Mouse (Mus musculus): Measurements from ENCODE around the gene S100a6. TPM values are rescaled to one million over a fixed set of nuclear protein-coding genes. Genes with fewer than 3 reads are reported as not detected.

Gene S100a6
- polyA plus RNA-seq, 1 experiment from 2014 or later: 6.1 TPM

DNA sequence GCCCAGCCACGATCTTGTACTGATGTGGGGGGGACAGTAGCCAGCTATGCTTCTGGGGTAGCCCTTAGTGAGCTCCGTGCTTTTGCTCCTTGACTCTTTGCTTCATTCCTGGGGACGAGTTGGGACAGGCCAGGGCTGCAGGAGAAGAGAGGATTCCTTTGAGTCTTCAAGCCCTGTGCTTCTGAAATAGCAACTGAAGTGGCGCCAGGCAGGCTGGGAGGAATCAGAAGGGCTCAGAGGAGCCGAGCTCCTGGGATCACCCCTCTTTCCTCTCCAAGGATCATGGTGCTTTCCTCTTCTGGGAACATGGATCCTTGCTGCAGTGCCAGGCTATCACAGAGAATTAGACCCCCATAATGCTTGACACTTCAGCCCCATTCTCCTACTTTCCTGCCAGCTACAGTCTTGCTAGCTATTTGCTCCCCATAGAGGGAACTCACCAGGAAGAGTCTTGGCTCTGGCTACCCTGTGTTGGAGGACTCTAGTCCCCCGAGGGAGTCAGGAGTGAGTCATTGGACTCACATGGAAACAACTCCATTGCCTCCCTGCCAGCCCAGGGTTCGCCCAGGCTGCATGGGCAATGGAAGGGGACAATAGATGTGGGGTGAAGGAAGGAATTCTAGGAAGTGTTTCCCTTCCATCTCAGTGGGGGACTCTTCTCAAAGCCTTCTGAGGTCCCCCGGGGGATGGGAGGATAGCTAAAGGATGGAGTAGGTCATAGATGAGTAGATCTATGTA, 12.1 kb upstream of the S100a6 start:
- ATAC-seq (ENCODE audit: low read depth) (no peak), DNase-seq (no peak)
- Histone ChIP-seq H3K9ac (no peak overlapping the region), H3K4me2 (no peak overlapping the region), H3K27me3 (no peaks in the 10 kb centered on the region), H3K4me3 (replicated peaks) (no peak overlapping the region), H3K27ac (no peak overlapping the region), H3K9me3 (replicated peaks) (no peaks in the 10 kb centered on the region), H3K4me1 (replicated peaks) (peaks cover 8% of the 10 kb centered on the region), H3K36me3 (no peaks in the 10 kb centered on the region)
- 57% methylated on average over 8 of the region's 8 CpGs for WGBS (ENCODE audit: insufficient replicate concordance)

DNA sequence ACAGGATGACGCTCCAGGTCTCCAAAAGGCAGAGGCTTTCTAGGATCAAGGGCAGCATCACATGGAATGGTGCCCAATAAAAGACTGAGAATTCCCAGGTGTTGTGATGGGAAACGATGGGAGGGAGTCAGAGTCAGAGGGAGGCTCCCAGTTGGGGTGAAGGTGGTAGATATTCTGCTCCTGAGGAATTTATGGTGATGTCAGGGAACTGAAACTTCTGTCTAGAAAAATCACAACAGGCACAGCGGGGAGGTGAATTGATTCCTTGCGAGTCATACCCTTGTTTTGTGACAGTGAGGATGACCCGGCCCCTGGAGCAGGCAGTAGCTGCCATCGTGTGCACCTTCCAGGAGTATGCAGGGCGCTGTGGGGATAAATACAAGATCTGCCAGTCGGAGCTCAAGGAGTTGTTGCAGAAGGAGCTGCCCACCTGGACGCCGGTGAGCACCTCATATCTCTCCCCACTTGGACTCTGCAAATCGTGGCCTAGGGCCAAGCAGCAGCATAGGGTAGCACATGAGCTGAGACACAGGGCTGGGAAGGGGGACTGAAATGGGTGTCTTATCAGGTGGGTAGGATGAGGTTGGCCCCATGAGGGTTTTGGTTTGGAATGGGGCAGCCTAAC, 11.1 kb upstream of the S100a6 start, which contains the start of gene Gm42674:
Gene Gm42674, plus strand, starts transcription at position 419 of the 625 bp plus-strand sequence.
- H3K36me3 ChIP-seq: no peaks in the 10 kb centered on the region
- no peak within 1 kb of the TSS for H3K27ac ChIP-seq
- ATAC-seq (ENCODE audit: low read depth) (no peak), DNase-seq (no peak)
- 68% methylated on average over 11 of the region's 11 CpGs for WGBS (ENCODE audit: insufficient replicate concordance)
- H3K4me3 ChIP-seq (replicated peaks): no peak within 1 kb of the TSS
- no peaks in the 10 kb centered on the region for H3K9me3 ChIP-seq (replicated peaks)
- H3K4me2 ChIP-seq: no peak within 1 kb of the TSS
- no peaks in the 10 kb centered on the region for H3K27me3 ChIP-seq
- H3K4me1 ChIP-seq (replicated peaks): peaks cover 8% of the 10 kb centered on the region
- no peak within 1 kb of the TSS for H3K9ac ChIP-seq

DNA sequence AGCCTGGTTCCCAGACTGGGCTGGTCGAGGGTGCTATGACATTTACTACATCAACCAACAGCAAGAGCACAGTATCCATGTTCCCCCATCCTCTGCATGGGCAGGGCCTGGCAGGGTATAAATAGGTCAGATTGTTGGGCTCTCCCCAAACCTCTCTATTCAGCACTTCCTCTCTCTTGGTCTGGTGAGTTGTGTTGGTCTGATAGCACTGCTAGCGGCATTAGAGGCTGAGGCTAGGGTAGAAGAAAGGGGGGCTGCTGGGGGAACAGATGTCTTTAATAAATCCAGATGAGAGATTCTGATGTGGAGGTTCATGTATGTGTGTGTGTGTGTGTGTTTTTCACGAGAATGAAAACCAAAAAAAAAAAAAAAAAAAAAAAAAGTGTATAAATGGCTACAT, 9.1 kb upstream of the S100a6 start, which contains the start of gene S100a4:
Gene S100a4, plus strand, starts transcription at position 149 of the 400 bp plus-strand sequence.
- Histone ChIP-seq H3K36me3 (no peaks in the 10 kb centered on the region), H3K27ac (no peak within 1 kb of the TSS), H3K4me3 (replicated peaks) (no peak within 1 kb of the TSS), H3K9ac (no peak within 1 kb of the TSS), H3K4me2 (no peak within 1 kb of the TSS), H3K27me3 (no peaks in the 10 kb centered on the region), H3K9me3 (replicated peaks) (no peaks in the 10 kb centered on the region), H3K4me1 (replicated peaks) (peaks cover 8% of the 10 kb centered on the region)
- WGBS (ENCODE audit: insufficient replicate concordance): 19% methylated on average over 3 of the region's 3 CpGs
- DNase-seq: no peak
- ATAC-seq (ENCODE audit: low read depth): 0 out of 2 replicates have a peak, but pooled peaks have one; percentile 29

DNA sequence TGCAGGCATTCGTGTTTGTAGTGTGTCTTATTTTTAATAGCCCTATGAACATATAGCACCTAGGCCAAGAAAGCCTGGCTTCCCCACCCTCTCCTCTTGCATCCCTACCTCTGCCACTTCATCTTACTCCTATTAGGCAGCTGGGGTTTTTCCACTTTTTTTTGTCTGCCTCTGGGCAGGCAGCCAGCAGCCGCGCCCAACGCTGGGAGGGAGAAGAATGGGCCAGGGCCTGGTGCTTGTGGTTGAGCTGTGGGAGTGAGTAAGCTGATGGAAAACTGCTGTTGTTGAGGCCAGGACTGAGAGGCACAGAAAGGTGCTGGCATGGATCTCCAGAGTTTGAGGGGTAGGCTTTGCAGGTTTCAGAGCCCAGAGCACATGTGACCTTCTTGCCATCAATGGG, 8.3 kb upstream of the S100a6 start:
- DNase-seq (no peak), ATAC-seq (ENCODE audit: low read depth) (no peak)
- H3K9me3 ChIP-seq (replicated peaks): no peaks in the 10 kb centered on the region
- no peak overlapping the region for H3K4me2 ChIP-seq
- no peak overlapping the region for H3K4me3 ChIP-seq (replicated peaks)
- H3K27ac ChIP-seq: no peak overlapping the region
- H3K4me1 ChIP-seq (replicated peaks): peaks cover 8% of the 10 kb centered on the region
- 51% methylated on average over 4 of the region's 4 CpGs for WGBS (ENCODE audit: insufficient replicate concordance)
- no peak overlapping the region for H3K9ac ChIP-seq
- H3K36me3 ChIP-seq: no peaks in the 10 kb centered on the region
- H3K27me3 ChIP-seq: no peaks in the 10 kb centered on the region

DNA sequence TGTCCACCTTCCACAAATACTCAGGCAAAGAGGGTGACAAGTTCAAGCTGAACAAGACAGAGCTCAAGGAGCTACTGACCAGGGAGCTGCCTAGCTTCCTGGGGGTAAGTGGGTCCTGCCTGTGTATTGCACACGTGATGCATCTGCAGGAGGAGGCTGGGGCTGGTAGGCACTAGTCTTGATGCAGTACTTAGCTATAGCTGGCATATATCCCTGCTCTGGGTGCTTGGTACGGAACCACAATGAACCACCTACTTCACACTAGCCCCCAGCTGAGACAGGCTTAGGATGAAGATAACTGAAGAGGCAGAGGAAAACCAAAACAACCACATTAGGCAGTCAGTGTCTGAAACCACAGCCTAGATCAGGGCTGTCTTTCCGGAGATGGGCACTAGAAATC, 7.6 kb upstream of the S100a6 start:
- 34% methylated on average over 3 of the region's 3 CpGs for WGBS (ENCODE audit: insufficient replicate concordance)
- ATAC-seq (ENCODE audit: low read depth): no peak
- H3K27ac ChIP-seq: no peak overlapping the region

DNA sequence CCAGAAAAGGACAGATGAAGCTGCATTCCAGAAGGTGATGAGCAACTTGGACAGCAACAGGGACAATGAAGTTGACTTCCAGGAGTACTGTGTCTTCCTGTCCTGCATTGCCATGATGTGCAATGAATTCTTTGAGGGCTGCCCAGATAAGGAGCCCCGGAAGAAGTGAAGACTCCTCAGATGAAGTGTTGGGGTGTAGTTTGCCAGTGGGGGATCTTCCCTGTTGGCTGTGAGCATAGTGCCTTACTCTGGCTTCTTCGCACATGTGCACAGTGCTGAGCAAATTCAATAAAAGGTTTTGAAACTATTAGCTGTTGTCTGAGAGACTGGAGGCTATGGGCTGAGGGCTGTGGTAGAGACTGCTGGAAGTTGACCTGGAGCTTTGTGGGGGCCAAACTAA, 6.9 kb upstream of the S100a6 start:
- ATAC-seq (ENCODE audit: low read depth): no peak
- H3K4me3 ChIP-seq (replicated peaks): no peak overlapping the region
- 62% methylated on average over 2 of the region's 2 CpGs for WGBS (ENCODE audit: insufficient replicate concordance)
- H3K4me1 ChIP-seq (replicated peaks): peaks cover 8% of the 10 kb centered on the region
- no peak for DNase-seq
- no peaks in the 10 kb centered on the region for H3K27me3 ChIP-seq
- H3K36me3 ChIP-seq: no peaks in the 10 kb centered on the region
- no peak overlapping the region for H3K4me2 ChIP-seq
- H3K9ac ChIP-seq: no peak overlapping the region
- H3K27ac ChIP-seq: no peak overlapping the region
- no peaks in the 10 kb centered on the region for H3K9me3 ChIP-seq (replicated peaks)

More for the DNA sequence above, 7.6 kb upstream of the S100a6 start:
- Histone ChIP-seq H3K4me1 (replicated peaks) (peaks cover 8% of the 10 kb centered on the region), H3K4me2 (no peak overlapping the region), H3K27me3 (no peaks in the 10 kb centered on the region), H3K36me3 (no peaks in the 10 kb centered on the region), H3K4me3 (replicated peaks) (no peak overlapping the region), H3K9me3 (replicated peaks) (no peaks in the 10 kb centered on the region), H3K9ac (no peak overlapping the region)
- DNase-seq: no peak

DNA sequence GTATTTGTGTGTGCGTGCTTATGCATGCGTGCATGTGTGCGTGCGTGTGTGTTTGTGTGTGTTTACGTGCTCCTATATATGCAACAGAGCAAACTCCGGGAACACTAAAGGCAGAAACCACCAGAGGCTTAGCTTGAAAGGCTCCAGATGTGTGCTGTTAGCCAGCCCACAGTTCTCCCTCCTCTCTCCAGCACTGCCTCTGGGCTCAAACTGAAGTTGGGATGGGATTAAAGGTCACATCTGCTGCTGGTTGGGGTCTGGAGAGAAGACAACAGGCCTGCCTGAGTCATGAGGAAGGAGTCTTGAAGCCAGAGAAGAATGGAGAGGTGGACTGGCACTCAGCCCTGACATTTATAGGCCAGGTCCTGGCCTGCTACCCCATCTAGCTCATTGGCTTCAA, 6.5 kb upstream of the S100a6 start:
- no peak overlapping the region for H3K9ac ChIP-seq
- no peak overlapping the region for H3K4me3 ChIP-seq (replicated peaks)
- H3K27me3 ChIP-seq: no peaks in the 10 kb centered on the region
- H3K36me3 ChIP-seq: no peaks in the 10 kb centered on the region
- DNase-seq (no peak), ATAC-seq (ENCODE audit: low read depth) (no peak)
- 68% methylated on average over 6 of the region's 6 CpGs for WGBS (ENCODE audit: insufficient replicate concordance)
- no peak overlapping the region for H3K27ac ChIP-seq
- no peak overlapping the region for H3K4me2 ChIP-seq
- H3K4me1 ChIP-seq (replicated peaks): peaks cover 8% of the 10 kb centered on the region
- no peaks in the 10 kb centered on the region for H3K9me3 ChIP-seq (replicated peaks)

DNA sequence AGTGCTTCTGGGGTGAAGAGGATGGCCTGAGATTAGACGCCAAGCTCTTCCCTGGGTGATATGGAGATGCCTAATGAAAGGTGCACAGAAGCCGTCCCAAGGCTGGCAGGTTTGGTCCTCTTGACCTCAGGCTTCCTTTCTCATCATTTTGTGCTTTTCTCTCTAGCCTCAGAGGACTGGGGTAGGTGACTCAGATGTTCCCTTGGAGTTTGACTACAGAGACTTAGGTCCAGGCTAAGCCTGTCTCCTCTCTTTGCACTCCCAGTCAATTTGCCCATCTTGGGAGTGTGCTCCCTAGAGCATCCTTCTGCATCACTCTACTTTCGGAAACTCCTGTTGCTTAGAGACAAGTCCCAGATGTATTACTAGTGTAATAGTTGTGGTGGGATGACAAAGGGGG, 5.3 kb upstream of the S100a6 start:
- no peak for ATAC-seq (ENCODE audit: low read depth)
- H3K27me3 ChIP-seq: no peaks in the 10 kb centered on the region
- no peak overlapping the region for H3K9ac ChIP-seq
- H3K4me3 ChIP-seq (replicated peaks): no peak overlapping the region
- H3K4me2 ChIP-seq: no peak overlapping the region
- peaks cover 8% of the 10 kb centered on the region for H3K4me1 ChIP-seq (replicated peaks)
- 70% methylated on average over 3 of the region's 3 CpGs for WGBS (ENCODE audit: insufficient replicate concordance)
- no peak for DNase-seq
- H3K36me3 ChIP-seq: no peaks in the 10 kb centered on the region
- no peaks in the 10 kb centered on the region for H3K9me3 ChIP-seq (replicated peaks)
- H3K27ac ChIP-seq: no peak overlapping the region

DNA sequence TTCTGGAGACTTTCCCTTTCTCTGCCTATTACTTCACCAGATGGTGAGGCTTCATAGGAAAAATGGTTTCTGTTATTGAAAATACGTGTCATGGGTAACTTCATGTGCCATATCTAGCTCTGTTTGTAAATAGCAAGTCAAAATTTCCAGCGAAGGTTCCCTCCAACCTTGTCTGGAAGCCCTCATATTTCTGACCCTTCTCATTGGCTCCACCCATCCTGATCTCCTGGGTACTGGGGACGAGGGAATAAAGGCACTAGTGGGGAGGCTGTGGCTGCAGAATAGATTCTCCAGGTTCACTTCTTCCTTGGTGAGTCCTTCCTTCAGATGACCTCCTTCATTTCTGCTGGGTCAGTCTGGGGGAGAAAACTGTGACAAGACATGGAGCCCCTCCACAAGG, 4.5 kb upstream of the S100a6 start, which contains the start of gene S100a5:
Gene S100a5, plus strand, starts transcription at position 301 of the 400 bp plus-strand sequence.
- ATAC-seq (ENCODE audit: low read depth) (no peak), DNase-seq (no peak)
- peaks cover 15% of the 10 kb centered on the region for H3K4me1 ChIP-seq (replicated peaks)
- H3K9ac ChIP-seq: no peak within 1 kb of the TSS
- H3K9me3 ChIP-seq (replicated peaks): no peaks in the 10 kb centered on the region
- peaks cover 3% of the 10 kb centered on the region; the same call in 1 of the 2 replicates for H3K27me3 ChIP-seq
- no peak within 1 kb of the TSS for H3K27ac ChIP-seq
- H3K36me3 ChIP-seq: no peaks in the 10 kb centered on the region
- WGBS (ENCODE audit: insufficient replicate concordance): 35% methylated on average over 3 of the region's 3 CpGs
- H3K4me2 ChIP-seq: no peak within 1 kb of the TSS
- H3K4me3 ChIP-seq (replicated peaks): no peak within 1 kb of the TSS

DNA sequence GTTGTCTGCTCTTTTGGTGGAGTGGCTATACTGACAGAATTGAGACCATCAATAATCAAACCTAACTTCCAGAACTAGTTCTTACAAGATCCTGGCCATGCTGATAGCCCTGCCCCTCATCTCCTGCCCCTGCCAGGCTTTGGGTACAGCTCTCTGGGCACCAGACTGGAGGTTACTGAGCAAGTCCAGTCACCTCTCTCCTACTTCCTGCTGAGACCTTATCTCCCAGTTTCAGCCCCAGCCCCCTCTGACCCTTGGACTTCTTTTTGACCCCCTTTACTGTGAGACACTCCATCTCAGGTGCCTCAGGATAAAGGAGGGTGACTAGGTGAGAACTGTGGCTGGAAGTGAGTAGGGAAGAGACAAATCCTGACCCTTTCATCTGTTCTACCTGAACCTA, 3.6 kb upstream of the S100a6 start:
- H3K4me1 ChIP-seq (replicated peaks): peaks cover 14% of the 10 kb centered on the region
- no peak for DNase-seq
- H3K4me2 ChIP-seq: no peak overlapping the region
- H3K27ac ChIP-seq: no peak overlapping the region
- no peaks in the 10 kb centered on the region for H3K9me3 ChIP-seq (replicated peaks)
- ATAC-seq (ENCODE audit: low read depth): no peak
- peaks cover 11% of the 10 kb centered on the region; the same call in 1 of the 2 replicates for H3K27me3 ChIP-seq
- H3K9ac ChIP-seq: no peak overlapping the region
- no peak overlapping the region for H3K4me3 ChIP-seq (replicated peaks)
- no peaks in the 10 kb centered on the region for H3K36me3 ChIP-seq

DNA sequence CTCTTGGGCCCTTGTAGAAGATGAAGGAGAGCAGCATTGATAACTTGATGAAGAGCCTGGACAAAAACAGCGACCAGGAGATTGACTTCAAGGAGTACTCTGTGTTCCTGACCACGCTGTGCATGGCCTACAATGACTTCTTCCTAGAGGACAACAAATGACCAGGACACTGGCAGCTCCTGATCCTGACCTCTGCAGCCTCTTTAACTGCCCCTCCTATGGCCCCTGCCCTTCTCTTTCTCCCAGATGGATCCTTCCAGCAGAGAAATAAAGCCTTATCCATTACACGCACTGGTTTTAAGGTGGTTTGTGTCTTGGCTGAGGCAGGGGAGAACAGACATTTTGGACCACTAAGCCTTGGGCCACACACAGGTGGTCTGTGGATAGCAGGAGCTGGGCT, 1.2 kb upstream of the S100a6 start:
- H3K9me3 ChIP-seq (replicated peaks): no peaks in the 10 kb centered on the region
- no peak overlapping the region for H3K4me3 ChIP-seq (replicated peaks)
- H3K27ac ChIP-seq: no peak overlapping the region
- no peak overlapping the region for H3K4me2 ChIP-seq
- DNase-seq (no peak), ATAC-seq (ENCODE audit: low read depth) (no peak)
- no peak overlapping the region for H3K9ac ChIP-seq
- H3K27me3 ChIP-seq: peaks cover 11% of the 10 kb centered on the region; the same call in 1 of the 2 replicates
- WGBS (ENCODE audit: insufficient replicate concordance): 65% methylated on average over 3 of the region's 3 CpGs
- H3K4me1 ChIP-seq (replicated peaks): peaks cover 8% of the 10 kb centered on the region
- no peaks in the 10 kb centered on the region for H3K36me3 ChIP-seq

DNA sequence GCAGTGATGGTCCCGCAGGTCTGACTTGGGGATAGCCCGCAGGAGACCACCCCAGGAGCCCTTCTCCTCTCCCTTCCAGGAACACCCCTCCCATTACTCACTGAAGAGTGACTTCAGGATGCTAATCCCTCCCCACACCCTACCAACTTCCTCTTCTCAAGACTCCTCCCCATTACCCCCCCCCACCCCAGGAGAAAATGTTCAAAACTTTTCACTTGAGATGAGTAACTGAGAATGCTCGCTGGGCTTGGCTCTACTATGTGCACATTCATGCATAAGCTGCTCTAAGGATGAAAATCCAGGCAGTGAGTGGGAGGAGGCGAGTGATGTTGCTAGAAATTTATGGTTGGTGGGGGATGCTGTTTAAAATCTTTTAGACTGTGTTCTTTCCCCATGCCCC, 621 bp upstream of the S100a6 start:
- H3K27ac ChIP-seq: no peak overlapping the region
- ATAC-seq (ENCODE audit: low read depth) (no peak), DNase-seq (no peak)
- H3K9me3 ChIP-seq (replicated peaks): no peaks in the 10 kb centered on the region
- H3K4me3 ChIP-seq (replicated peaks): no peak overlapping the region
- H3K9ac ChIP-seq: no peak overlapping the region
- 30% methylated on average over 4 of the region's 4 CpGs for whole genome bisulfite sequencing (ENCODE audit: insufficient replicate concordance)
- no peaks in the 10 kb centered on the region for H3K36me3 ChIP-seq
- peaks cover 8% of the 10 kb centered on the region for H3K4me1 ChIP-seq (replicated peaks)
- H3K27me3 ChIP-seq: peaks cover 11% of the 10 kb centered on the region; the same call in 1 of the 2 replicates
- H3K4me2 ChIP-seq: no peak overlapping the region

Measured in liver, embryonic 13.5 days (tissue).